Mouse (Mus musculus) stomach, postnatal 0 days (tissue): ENCODE results near the gene Nol12. TPM values are rescaled to one million over a fixed set of nuclear protein-coding genes. Genes with fewer than 3 reads are reported as not detected.

Experiments used
- ATAC-seq: fragments of 200-750 bp; cut with Nextera tagmentation; 2 replicates; pipeline ENCODE4 v1.8.0; 2017; ENCODE audit not compliant: low FRiP score, low TSS enrichment
- DNase-seq: peaks from one replicate; pipeline ENCODE4 v3.0.0-alpha.2; 2016; ENCODE audit warnings: low spot score
- H3K27ac ChIP-seq: fragments of 300-500 bp; sonication (generic); replicated peaks from 2 replicates; pipeline ENCODE4 v1.5.1; 2014; ENCODE audit warnings: mild to moderate bottlenecking, control low read depth
- H3K27me3 ChIP-seq: fragments of 300-500 bp; sonication (generic); 2 replicates; pipeline ENCODE4 v1.6.1; 2014; ENCODE audit warnings: low read length; ENCODE audit not compliant: control insufficient read depth, insufficient read depth
- H3K36me3 ChIP-seq: fragments of 300-500 bp; sonication (generic); 2 replicates; pipeline ENCODE4 v1.6.1; 2014; ENCODE audit warnings: low read length, mixed read lengths; ENCODE audit not compliant: control insufficient read depth, insufficient read depth
- H3K4me1 ChIP-seq: fragments of 300-500 bp; sonication (generic); replicated peaks from 2 replicates; pipeline ENCODE4 v1.6.1; 2014; ENCODE audit warnings: antibody characterized with exemption; ENCODE audit not compliant: control insufficient read depth, insufficient read depth
- H3K4me2 ChIP-seq: fragments of 300-500 bp; sonication (generic); replicated peaks from 2 replicates; pipeline ENCODE4 v1.6.1; 2014; ENCODE audit warnings: low read depth, mild to moderate bottlenecking, control low read depth, moderate library complexity
- H3K4me3 ChIP-seq: fragments of 300-500 bp; sonication (generic); 2 replicates; pipeline ENCODE4 v1.5.1; 2014; ENCODE audit warnings: low read depth, low read length, control low read depth
- H3K9ac ChIP-seq: fragments of 300-500 bp; sonication (generic); 2 replicates; pipeline ENCODE4 v1.6.1; 2014; ENCODE audit warnings: mild to moderate bottlenecking, low read length, control low read depth, mixed read lengths
- H3K9me3 ChIP-seq: fragments of 300-500 bp; sonication (generic); 2 replicates; pipeline ENCODE4 v1.6.1; 2016; ENCODE audit warnings: low read length; ENCODE audit not compliant: control insufficient read depth
- CTCF ChIP-seq: IDR thresholded peaks from 2 replicates; pipeline ENCODE4 v1.5.1; 2016; ENCODE audit warnings: antibody characterized with exemption, low read depth, mild to moderate bottlenecking, moderate library complexity
- EP300 ChIP-seq: optimal IDR thresholded peaks from 2 replicates; pipeline ENCODE3; 2016; ENCODE audit warnings: antibody characterized with exemption
- WGBS: fragments of 180-500 bp; shearing (Covaris S2); extraction: QIAGEN DNeasy Blood & Tissue Kit; methylation state at CpG from one replicate; pipeline ENCODE4 v1.1.7; 2014; 5-methylcytosine and 5-hydroxymethylcytosine counted together
- polyA plus RNA-seq: library from polyadenylated mRNA; unstranded; fragments of >200 nt; fragmentation: Nextera tagmentation; extraction: Ambion mirVana; gene quantifications from 2 replicates; pipeline ENCODE4 v1.2.1, GENCODE M21; 2015

The Nol12 gene
- polyA plus RNA-seq, 1 experiment from 2014 or later: 36.4 TPM

- Histone ChIP-seq H3K4me2 (no peak overlapping the region), H3K4me3 (no peak overlapping the region), H3K9ac (no peak overlapping the region), H3K27me3 (no peaks in the 10 kb centered on the region), H3K9me3 (no peaks in the 10 kb centered on the region), H3K36me3 (no peaks in the 10 kb centered on the region), H3K27ac (no peak overlapping the region), H3K4me1 (no peaks in the 10 kb centered on the region)
- DNase-seq: no peak
- no peak for ATAC-seq
- 49% methylated on average over 15 of the region's 15 CpGs for WGBS
- TF ChIP-seq CTCF: no peak
- TF ChIP-seq EP300: no peak
These were observed 22.3 kb downstream of the Nol12 start for GRCm38 (mm10) chr15:78957021-78957420.

- WGBS: 76% methylated on average over 11 of the region's 11 CpGs
- H3K4me2 ChIP-seq: no peak overlapping the region
- no peaks in the 10 kb centered on the region for H3K4me1 ChIP-seq
- H3K27me3 ChIP-seq: no peaks in the 10 kb centered on the region
- no peaks in the 10 kb centered on the region for H3K36me3 ChIP-seq
- DNase-seq (no peak), ATAC-seq (no peak)
- H3K9ac ChIP-seq: no peak overlapping the region
- H3K9me3 ChIP-seq: no peaks in the 10 kb centered on the region
- H3K4me3 ChIP-seq: no peak overlapping the region
- no peak overlapping the region for H3K27ac ChIP-seq
- TF ChIP-seq CTCF: no peak
- TF ChIP-seq EP300: no peak
These were observed 24.8 kb downstream of the Nol12 start for GRCm38 (mm10) chr15:78959537-78959936.

- 36% methylated on average over 4 of the region's 4 CpGs for WGBS
- no peak overlapping the region; the same call in 1 of the 2 replicates for H3K9ac ChIP-seq
- DNase-seq: peak; percentile 71
- no peaks in the 10 kb centered on the region for H3K36me3 ChIP-seq
- no peaks in the 10 kb centered on the region for H3K4me1 ChIP-seq
- no peaks in the 10 kb centered on the region for H3K27me3 ChIP-seq
- no peak overlapping the region for H3K27ac ChIP-seq
- ATAC-seq: peak; percentile 74
- no peak overlapping the region for H3K4me2 ChIP-seq
- no peaks in the 10 kb centered on the region for H3K9me3 ChIP-seq
- TF ChIP-seq CTCF: no peak
- TF ChIP-seq EP300: no peak
- H3K4me3 ChIP-seq: no peak overlapping the region
These were observed 25.4 kb downstream of the Nol12 start for GRCm38 (mm10) chr15:78960088-78960487.

GRCm38 (mm10) chr15:78962885-78963284, 28.2 kb downstream of the Nol12 start:
- no peak for TF ChIP-seq EP300
- peak; percentile 85 for TF ChIP-seq CTCF
- Histone ChIP-seq H3K36me3 (no peaks in the 10 kb centered on the region), H3K9ac (no peak overlapping the region), H3K9me3 (no peaks in the 10 kb centered on the region), H3K4me2 (no peak overlapping the region), H3K4me3 (no peak overlapping the region), H3K27me3 (no peaks in the 10 kb centered on the region), H3K27ac (0 out of 2 replicates have a peak overlapping the region, but pooled peaks have one; percentile 13), H3K4me1 (no peaks in the 10 kb centered on the region)
- ATAC-seq (peak; percentile 84), DNase-seq (peak; percentile 86)
- 15% methylated on average over 2 of the region's 2 CpGs for WGBS

GRCm38 (mm10) chr15:78971626-78972025, 36.9 kb downstream of the Nol12 start:
- TF ChIP-seq EP300: no peak
- TF ChIP-seq CTCF: no peak
- Histone ChIP-seq H3K4me2 (no peak overlapping the region), H3K4me3 (no peak overlapping the region), H3K27me3 (no peaks in the 10 kb centered on the region), H3K9me3 (no peaks in the 10 kb centered on the region), H3K36me3 (no peaks in the 10 kb centered on the region), H3K9ac (no peak overlapping the region), H3K27ac (no peak overlapping the region), H3K4me1 (no peaks in the 10 kb centered on the region)
- ATAC-seq: no peak
- 62% methylated on average over 6 of the region's 6 CpGs for WGBS
- DNase-seq: no peak

GRCm38 (mm10) chr15:78973950-78974349, 39.2 kb downstream of the Nol12 start:
- Histone ChIP-seq H3K9me3 (no peaks in the 10 kb centered on the region), H3K36me3 (no peaks in the 10 kb centered on the region), H3K4me2 (no peak overlapping the region), H3K4me1 (no peaks in the 10 kb centered on the region; the same call in 1 of the 2 replicates), H3K27ac (no peak overlapping the region), H3K9ac (no peak overlapping the region), H3K4me3 (no peak overlapping the region), H3K27me3 (no peaks in the 10 kb centered on the region)
- ATAC-seq (peak; percentile 39), DNase-seq (no peak)
- TF ChIP-seq CTCF (peak; percentile 67), EP300 (no peak)
- WGBS: 63% methylated on average over 7 of the region's 7 CpGs
